ENCODE assay signal across 8 mouse cellular contexts in the genomic region with DNA sequence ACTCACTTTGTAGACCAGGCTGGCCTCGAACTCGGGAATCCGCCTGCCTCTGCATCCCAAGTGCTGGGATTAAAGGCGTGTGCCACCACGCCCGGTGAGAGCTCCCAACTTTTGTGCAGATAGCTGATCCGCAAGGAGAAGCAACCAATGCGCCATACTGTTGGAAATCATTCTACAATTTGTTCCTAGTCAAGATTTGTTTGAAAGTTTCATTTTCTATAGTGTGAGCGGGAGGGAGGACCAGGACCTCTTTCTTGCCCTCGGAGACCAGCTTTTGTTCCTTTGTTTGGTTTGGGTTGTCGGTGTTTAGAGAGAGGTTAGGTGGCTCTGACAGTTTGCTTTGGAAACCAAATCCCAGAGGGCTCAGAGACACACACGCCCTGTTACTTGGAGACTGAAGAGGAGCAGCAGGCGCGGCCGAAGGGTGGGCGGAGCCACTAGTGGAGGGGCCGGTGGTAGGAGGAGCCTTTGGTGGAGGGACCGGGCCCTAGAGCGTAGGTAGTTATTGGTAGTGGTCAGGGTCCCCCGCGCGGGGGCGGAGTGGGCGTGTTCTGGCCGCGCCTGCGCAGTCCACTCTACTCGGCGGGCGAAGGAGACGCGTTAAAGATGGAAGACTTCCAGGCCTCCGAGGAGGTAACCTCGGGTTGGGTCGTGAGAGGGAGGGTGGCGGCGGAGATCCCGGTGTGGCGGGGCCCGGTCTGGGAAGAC. TPM values are rescaled to one million over a fixed set of nuclear protein-coding genes. Genes with fewer than 3 reads are reported as not detected.
DNase-seq lines count a peak whose midpoint lies in the region; ATAC-seq lines count a peak whose summit lies in the region.
"Not testable (repeated sequence)": the region's sequence is repeated elsewhere in the genome, so short reads cannot be mapped to it uniquely, and the experiment has no call there.

A gene (plus strand): TSS at position 468 of the 708 bp plus-strand sequence.

- H3K9me3 ChIP-seq in embryonic facial prominence, embryonic 14.5 days (ENCODE audit: control insufficient read depth, low read length): not testable (repeated sequence)

- peak within 1 kb of the TSS; percentile 35 for H3K4me3 ChIP-seq in embryonic facial prominence, embryonic 14.5 days (ENCODE audit: low read depth, low read length)

- not testable (repeated sequence) for H3K27ac ChIP-seq in embryonic facial prominence, embryonic 14.5 days (replicated peaks; ENCODE audit: low read depth, low read length)

- not testable (repeated sequence) for H3K27me3 ChIP-seq in embryonic facial prominence, embryonic 14.5 days (replicated peaks; ENCODE audit: control insufficient read depth, insufficient read depth, low read length)

- DNase-seq in 416B (ENCODE audit: low read depth) (peak; percentile 88), liver (peak; percentile 89)
- DNase-seq in adrenal gland, postnatal 4 days (ENCODE audit: low spot score in 2 of 2): peak; percentile 9 to 52
- peak; percentile 93 for DNase-seq in embryonic facial prominence, embryonic 14.5 days (ENCODE audit: low spot score)
- peak; percentile 87 to 88 for DNase-seq in heart, adult 9 months (ENCODE audit: low spot score in 2 of 2)
- peak; percentile 88 for DNase-seq in kidney, adult 9 months
- peak; percentile 33 to 59 for DNase-seq in monocyte, adult 2 months (ENCODE audit: low read depth in 1 of 2, low spot score in 2 of 2)
- DNase-seq in spleen, postnatal 4 days (ENCODE audit: low spot score in 2 of 2): peak; percentile 75 to 80

- H3K36me3 ChIP-seq in embryonic facial prominence, embryonic 14.5 days (ENCODE audit: control insufficient read depth, insufficient read depth, low read length): not testable (repeated sequence)

- peak; percentile 98 for ATAC-seq in embryonic facial prominence, embryonic 14.5 days (ENCODE audit: low read depth)

- H3K4me2 ChIP-seq in embryonic facial prominence, embryonic 14.5 days (ENCODE audit: low read depth, low read length): peak within 1 kb of the TSS; percentile 36

- peak within 1 kb of the TSS; percentile 41; the same call in 1 of the 2 replicates for H3K9ac ChIP-seq in embryonic facial prominence, embryonic 14.5 days (ENCODE audit: low read depth, low read length)

- not testable (repeated sequence) for H3K4me1 ChIP-seq in embryonic facial prominence, embryonic 14.5 days (ENCODE audit: control insufficient read depth, insufficient read depth, low read length)

- 11% methylated on average over 22 of the region's 40 CpGs for WGBS in embryonic facial prominence, embryonic 14.5 days

RNA-seq across cellular contexts. Expression of the gene that starts here (rescaled TPM):
- 10 to 100 TPM; 29.7 to 30.9 TPM for total RNA-seq in adrenal gland, postnatal 4 days (2021)
- 24.1 and 25.6 TPM in 2 replicates for polyA plus RNA-seq in embryonic facial prominence, embryonic 14.5 days (2014; fragmentation: Nextera tagmentation; extraction: Ambion mirVana)

Comparison
In these comparisons a context has a peak if more than half of its experiments do, and no peak if none do; other contexts are left out.
1. DNase-seq: peak in every context shown above with its lines; median percentile 93 in embryonic facial prominence, embryonic 14.5 days; 89 in liver; 88 in 416B; 88 in kidney, adult 9 months; 88 in heart, adult 9 months; 78 in spleen, postnatal 4 days; 46 in monocyte, adult 2 months; 30 in adrenal gland, postnatal 4 days.